17 mouse cellular contexts compared by ENCODE assay signal in genomic region chr4:137027051-137027450, GRCm38 (mm10).
"Had no signal": no experiment of that assay in that cellular context is flagged by ENCODE, and none has a peak within 500 bp of the region (broad histone marks: within the 10 kb centered on the region; RNA-seq: fewer than 3 reads in every experiment).

No protein-coding gene starts in this region.

- H3K9me3 ChIP-seq: limb, embryonic 12.5 days; megakaryocyte, embryonic 14.5 days; midbrain, embryonic 13.5 days; neural tube, embryonic 12.5 days had no signal

- H3K4me3 ChIP-seq: limb, embryonic 12.5 days; midbrain, embryonic 13.5 days; neural tube, embryonic 12.5 days had no signal

- H3K27me3 ChIP-seq: limb, embryonic 12.5 days; neural tube, embryonic 12.5 days had no signal

- H3K36me3 ChIP-seq: limb, embryonic 12.5 days; midbrain, embryonic 13.5 days; neural tube, embryonic 12.5 days had no signal

- H3K4me1 ChIP-seq: limb, embryonic 12.5 days had no signal

- H3K4me2 ChIP-seq: limb, embryonic 12.5 days; lung, embryonic 14.5 days; midbrain, embryonic 13.5 days; neural tube, embryonic 12.5 days had no signal

- H3K27ac ChIP-seq: kidney, postnatal 0 days; limb, embryonic 12.5 days; midbrain, embryonic 13.5 days; neural tube, embryonic 12.5 days had no signal

- ATAC-seq: inflammation-experienced regulatory T-cells, adult 6 months; intestine, postnatal 0 days; midbrain, embryonic 13.5 days had no signal

- H3K9ac ChIP-seq: limb, embryonic 12.5 days; lung, embryonic 14.5 days; midbrain, embryonic 13.5 days; neural tube, embryonic 12.5 days had no signal

- DNase-seq: kidney, adult 9 months; kidney, postnatal 36 days; layer of hippocampus, adult 9-11 months; layer of hippocampus, postnatal 36 days; lung, embryonic 14.5 days; lung, postnatal 10 days; lung, postnatal 4 days; right cerebral cortex, postnatal 25 days; thymus, adult 18-20 months; thymus, postnatal 14 days had no signal
